Mouse (Mus musculus): ENCODE results near the gene Pou4f1. TPM values are rescaled to one million over a fixed set of nuclear protein-coding genes. Genes with fewer than 3 reads are reported as not detected.

Pou4f1 gene
- polyA plus RNA-seq, 1 experiment: 0.04 TPM

DNA sequence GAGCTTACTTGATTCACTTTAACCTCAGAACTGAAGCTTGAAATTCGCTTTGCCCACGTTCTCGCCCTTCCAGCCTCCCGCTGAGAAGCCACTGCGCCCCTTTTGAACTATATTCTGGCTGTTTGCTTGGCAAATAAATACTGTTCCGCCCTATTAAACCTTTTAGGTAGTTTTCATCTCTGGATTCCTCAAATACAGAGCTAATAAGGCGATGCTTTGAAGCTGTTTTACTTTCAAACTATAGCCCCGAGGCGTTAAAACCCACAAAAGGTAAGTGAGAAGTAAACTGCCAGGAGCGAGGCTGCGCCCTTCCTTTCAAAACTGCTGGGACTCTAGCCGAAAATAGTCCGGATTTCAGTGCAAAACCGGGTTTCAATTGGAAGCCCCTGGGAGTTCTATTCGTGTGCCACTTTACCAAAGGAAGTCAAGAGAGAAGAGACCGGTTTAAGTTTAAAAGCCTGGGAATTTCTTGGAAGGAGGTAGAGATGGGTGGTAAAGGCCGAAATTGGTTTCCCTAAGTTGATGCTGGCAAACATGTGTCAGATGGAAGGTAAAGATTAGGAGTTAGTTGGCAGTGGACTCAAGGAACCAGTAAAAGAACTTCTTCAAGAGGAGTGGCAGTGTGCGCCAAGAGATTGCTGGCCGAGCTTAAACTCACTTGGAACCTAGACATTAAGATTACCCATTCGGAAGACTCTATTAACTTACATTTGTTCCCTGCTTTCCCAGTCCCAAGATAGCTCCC, 9.7 kb downstream of the Pou4f1 start:
- no peak for DNase-seq (ENCODE audit: extremely low spot score in 1 of 2, low spot score in 1 of 2)

DNA sequence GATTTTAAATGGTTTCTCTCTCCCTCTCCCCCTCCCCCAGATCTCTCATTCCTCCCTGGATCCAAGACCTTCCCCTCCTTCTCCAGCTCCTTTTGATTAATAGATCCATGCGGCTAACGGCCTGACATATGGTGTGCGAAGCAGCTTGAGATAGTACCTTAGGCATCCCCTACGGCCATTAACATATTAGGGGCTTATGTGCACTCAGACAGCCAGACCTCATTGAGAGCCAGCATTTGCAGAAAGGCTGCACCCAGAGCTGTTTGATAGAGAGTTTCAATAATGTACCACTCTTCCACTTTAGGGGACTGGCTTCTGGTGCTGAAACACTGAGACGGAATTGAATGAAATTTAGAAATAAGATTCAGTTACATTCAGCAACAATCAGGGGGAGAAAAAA, 10.8 kb downstream of the Pou4f1 start:
- DNase-seq (ENCODE audit: extremely low spot score in 1 of 2, low spot score in 1 of 2): no peak

DNA sequence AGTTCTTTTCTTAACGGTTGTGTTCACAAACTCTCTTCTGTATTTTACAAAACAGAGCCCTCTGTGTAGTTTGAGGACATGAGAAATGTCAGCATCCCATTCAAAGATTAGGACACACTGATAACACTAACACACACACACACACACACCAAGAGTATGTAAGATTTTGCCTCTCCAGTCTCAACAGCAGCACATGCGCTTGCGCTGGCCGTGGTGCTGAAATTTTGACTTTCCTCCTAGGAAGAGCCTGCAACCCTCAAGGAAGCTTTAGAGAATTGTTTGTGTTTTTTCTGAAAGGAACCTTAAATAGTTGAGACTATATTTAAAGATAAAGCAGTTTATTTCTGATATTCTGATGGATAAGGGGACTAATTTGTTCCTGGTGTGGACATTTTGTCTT, 14.0 kb downstream of the Pou4f1 start:
- no peak for DNase-seq (ENCODE audit: extremely low spot score in 1 of 2, low spot score in 1 of 2)

DNA sequence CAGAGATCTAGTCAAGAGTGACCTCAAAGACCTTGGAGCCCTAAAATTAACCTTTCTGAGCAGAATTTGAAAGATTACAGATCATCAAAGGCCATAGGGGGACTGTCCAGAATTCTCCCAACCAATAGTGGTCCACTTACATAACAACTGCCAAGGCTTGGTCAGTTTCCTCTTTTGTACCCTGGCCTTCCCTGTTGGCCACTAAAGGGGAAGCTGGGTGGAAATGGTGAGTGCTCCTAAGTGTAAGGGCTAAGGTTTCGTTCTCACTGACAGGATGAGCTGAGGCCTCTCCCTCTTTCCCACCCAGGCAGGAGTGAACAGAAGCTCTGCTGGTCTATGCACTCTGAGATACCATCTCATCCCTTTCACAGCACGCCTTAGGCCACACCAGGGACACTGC, 33.5 kb downstream of the Pou4f1 start:
- no peak for DNase-seq (ENCODE audit: extremely low spot score in 1 of 2, low spot score in 1 of 2)

DNA sequence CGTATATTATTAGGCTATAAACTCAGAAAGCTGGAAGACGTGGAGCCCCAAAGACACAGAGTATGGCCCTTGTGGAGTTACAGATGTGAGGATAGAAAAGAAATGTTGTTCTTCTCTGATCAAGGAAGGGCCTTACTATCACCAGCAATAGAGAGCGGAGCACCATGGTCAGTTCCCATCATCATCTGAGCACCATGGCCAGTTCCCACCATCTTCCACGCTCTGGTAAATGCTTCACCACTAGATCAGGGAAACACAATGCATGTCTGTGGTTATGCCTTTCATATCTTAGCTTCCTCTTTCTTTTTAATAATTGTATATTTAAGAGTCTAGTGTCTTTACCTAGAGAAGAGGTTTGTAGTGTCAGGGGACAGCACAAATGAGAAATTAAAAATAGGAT, 37.0 kb downstream of the Pou4f1 start:
- DNase-seq (ENCODE audit: extremely low spot score in 1 of 2, low spot score in 1 of 2): no peak

DNA sequence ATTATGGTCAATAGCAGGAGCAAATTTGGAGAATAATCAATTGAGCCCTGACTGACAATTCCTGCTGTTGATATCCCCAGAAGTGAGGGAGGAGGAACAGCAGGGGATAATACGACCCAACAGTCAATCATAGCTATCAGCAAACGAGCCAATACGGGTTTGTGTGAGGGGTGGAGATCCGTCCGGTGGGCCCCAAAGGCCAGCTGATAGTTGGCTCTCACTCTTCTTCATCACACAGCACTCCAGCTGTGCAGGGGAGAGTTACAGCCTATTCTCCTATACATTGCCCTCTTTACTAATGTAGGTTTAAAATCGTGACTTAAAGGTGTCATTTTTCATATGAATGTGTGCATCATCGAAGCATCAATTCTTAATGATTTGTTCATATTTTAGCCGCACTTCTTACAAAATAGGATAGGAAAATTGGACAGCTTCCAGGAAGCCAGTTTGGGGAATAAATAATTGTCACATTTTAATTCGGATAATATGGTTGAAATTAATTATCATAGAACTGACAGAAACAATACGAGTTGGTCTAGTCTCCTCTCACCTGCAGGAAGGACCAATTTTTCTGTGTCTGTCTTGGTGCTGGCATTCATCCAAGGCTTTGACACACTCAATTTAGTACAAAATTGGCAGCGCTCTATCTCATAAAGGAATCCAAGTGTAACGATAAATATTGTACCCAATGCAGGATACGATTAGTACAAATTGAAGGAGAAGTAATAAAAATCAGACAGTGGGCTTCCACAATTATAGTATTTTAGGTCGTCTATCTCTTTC, 43.9 kb downstream of the Pou4f1 start:
- DNase-seq (ENCODE audit: extremely low spot score in 1 of 2, low spot score in 1 of 2): no peak

Other genes with a start within 250 kb of the Pou4f1 start
- gene Rnf219, start 54.6 kb upstream of the Pou4f1 start, polyA plus RNA-seq (2012; rRNA removed): 7.2 and 7.4 TPM in 2 replicates

Data from frontal cortex, adult 2 months (tissue).